Mouse (Mus musculus) E14TG2a.4 (cell line): ENCODE measurements around the gene Chd2.

Experiments used
- CTCF ChIP-seq: conservative IDR thresholded peaks from 2 replicates; pipeline ENCODE4 v1.5.1; 2014; ENCODE audit warnings: low read length
- NANOG ChIP-seq: IDR thresholded peaks from 2 replicates; pipeline ENCODE4 v1.6.1; 2014; ENCODE audit warnings: borderline replicate concordance, low read length, mixed read lengths
- POU5F1 ChIP-seq: IDR thresholded peaks from 2 replicates; pipeline ENCODE4 v1.6.1; 2014; ENCODE audit warnings: low read length, borderline replicate concordance

DNA sequence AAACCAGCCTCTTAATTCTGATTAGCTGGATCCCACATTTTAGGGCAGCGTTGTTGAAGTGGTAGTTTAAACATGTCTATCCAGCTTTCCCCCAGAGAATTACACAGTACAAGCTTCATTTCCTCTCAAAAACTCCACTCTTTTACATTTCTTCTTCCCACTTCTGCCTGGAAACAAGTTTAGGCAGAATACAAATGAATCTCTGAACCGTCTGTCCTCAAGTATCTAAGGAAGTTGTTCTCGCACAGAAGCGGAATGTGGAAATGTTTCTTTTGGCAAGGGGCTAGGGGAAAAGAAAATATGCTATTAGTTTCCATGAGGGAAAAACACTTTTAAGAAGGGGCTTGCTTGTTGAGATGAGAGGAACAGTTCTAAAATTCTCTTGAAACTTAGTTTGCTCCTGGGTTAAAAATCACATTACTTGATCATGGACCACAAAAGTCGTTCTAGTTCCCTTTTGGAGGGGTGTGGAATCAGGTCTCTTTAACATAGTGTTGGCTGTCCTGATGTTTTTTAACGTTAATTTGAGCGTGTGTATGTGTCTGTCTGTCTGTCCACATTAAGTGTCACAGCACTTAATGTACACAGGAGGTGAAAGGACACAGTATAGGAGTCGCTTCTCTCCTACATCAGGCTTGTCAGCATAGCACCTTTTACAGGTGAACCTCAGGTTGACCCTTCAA lies 17.7 kb upstream of the Chd2 start:
- no peak for TF ChIP-seq NANOG
- no peak for TF ChIP-seq CTCF
- no peak for TF ChIP-seq POU5F1
